Mouse (Mus musculus) forebrain, embryonic 14.5 days (tissue): ENCODE measurements around the gene Adh4. TPM values are rescaled to one million over a fixed set of nuclear protein-coding genes. Genes with fewer than 3 reads are reported as not detected.
A peak's percentile ranks its signal among the peaks of the same experiment; 100 is the strongest.

ENCODE experiments used
- ATAC-seq: fragments of 200-750 bp; cut with Nextera tagmentation; 2 replicates; pipeline ENCODE4 v1.8.0; 2017; ENCODE audit warnings: mild to moderate bottlenecking, moderate library complexity
- DNase-seq: peaks from one replicate; pipeline ENCODE4 v3.0.0-alpha.2; 2015; ENCODE audit warnings: low spot score
- H3K27ac ChIP-seq: fragments of 300-500 bp; sonication (generic); 2 replicates; pipeline ENCODE4 v1.5.1; 2014; ENCODE audit warnings: low read depth, mild to moderate bottlenecking, control low read depth, low read length, moderate library complexity
- H3K27me3 ChIP-seq: fragments of 300-500 bp; sonication (generic); replicated peaks from 2 replicates; pipeline ENCODE4 v1.6.1; 2014; ENCODE audit warnings: low read length, control low read depth, mixed read lengths; ENCODE audit not compliant: control insufficient read depth, insufficient read depth
- H3K36me3 ChIP-seq: fragments of 300-500 bp; sonication (generic); 2 replicates; pipeline ENCODE4 v1.6.1; 2014; ENCODE audit warnings: low read length, control low read depth; ENCODE audit not compliant: control insufficient read depth, insufficient read depth
- H3K4me1 ChIP-seq: fragments of 300-500 bp; sonication (generic); 2 replicates; pipeline ENCODE4 v1.6.1; 2014; ENCODE audit warnings: antibody characterized with exemption, low read length, control low read depth; ENCODE audit not compliant: control insufficient read depth, insufficient read depth
- H3K4me2 ChIP-seq: fragments of 300-500 bp; sonication (generic); 2 replicates; pipeline ENCODE4 v1.6.1; 2014; ENCODE audit warnings: mild to moderate bottlenecking, control low read depth, low read length
- H3K4me3 ChIP-seq: fragments of 300-500 bp; sonication (generic); 2 replicates; pipeline ENCODE4 v1.5.1; 2014; ENCODE audit warnings: low read depth, low read length, control low read depth
- H3K9ac ChIP-seq: fragments of 300-500 bp; sonication (generic); 2 replicates; pipeline ENCODE4 v1.6.1; 2014; ENCODE audit warnings: mild to moderate bottlenecking, low read length, control low read depth, moderate library complexity
- H3K9me3 ChIP-seq: fragments of 300-500 bp; sonication (generic); replicated peaks from 2 replicates; pipeline ENCODE4 v1.6.1; 2016; ENCODE audit warnings: low read length, control low read depth, mixed read lengths; ENCODE audit not compliant: control insufficient read depth
- WGBS: fragments of 180-500 bp; shearing (Covaris S2); extraction: QIAGEN DNeasy Blood & Tissue Kit; methylation state at CpG from one replicate; pipeline ENCODE4 v1.1.7; 2014; 5-methylcytosine and 5-hydroxymethylcytosine counted together
- polyA plus RNA-seq: library from polyadenylated mRNA; unstranded; fragments of >200 nt; fragmentation: Nextera tagmentation; extraction: Ambion mirVana; gene quantifications from 2 replicates; pipeline ENCODE4 v1.2.1, GENCODE M21; 2014

The Adh4 gene
- polyA plus RNA-seq, 1 experiment from 2014 or later, result not detected

- no peaks in the 10 kb centered on the region for H3K4me1 ChIP-seq
- H3K4me2 ChIP-seq, result no peak overlapping the region
- no peak overlapping the region for H3K9ac ChIP-seq
- H3K27ac ChIP-seq, result no peak overlapping the region
- H3K27me3 ChIP-seq, result no peaks in the 10 kb centered on the region
- ATAC-seq (no peak), DNase-seq (no peak)
- H3K36me3 ChIP-seq, result no peaks in the 10 kb centered on the region
- 89% methylated on average over 6 of the region's 6 CpGs for WGBS
- no peak overlapping the region for H3K4me3 ChIP-seq
- no peaks in the 10 kb centered on the region for H3K9me3 ChIP-seq
These were observed 15.2 kb downstream of the Adh4 start for GRCm38 (mm10) chr3:138430360-138430976.

GRCm38 (mm10) chr3:138431835-138432234 is 16.6 kb downstream of the Adh4 start:
- Histone ChIP-seq H3K4me3 (no peak overlapping the region), H3K27me3 (no peaks in the 10 kb centered on the region), H3K9me3 (no peaks in the 10 kb centered on the region), H3K27ac (no peak overlapping the region), H3K4me1 (no peaks in the 10 kb centered on the region), H3K4me2 (no peak overlapping the region), H3K36me3 (no peaks in the 10 kb centered on the region), H3K9ac (no peak overlapping the region)
- peak; percentile 83 for DNase-seq
- 50% methylated on average over 2 of the region's 2 CpGs for WGBS
- peak; percentile 63 for ATAC-seq

- ATAC-seq (no peak), DNase-seq (no peak)
- H3K27me3 ChIP-seq, result no peaks in the 10 kb centered on the region
- no peak overlapping the region for H3K9ac ChIP-seq
- no peak overlapping the region for H3K4me3 ChIP-seq
- peaks cover 4% of the 10 kb centered on the region; the same call in 1 of the 2 replicates for H3K4me1 ChIP-seq
- H3K27ac ChIP-seq, result no peak overlapping the region
- 81% methylated on average over 3 of the region's 3 CpGs for WGBS
- H3K9me3 ChIP-seq, result no peaks in the 10 kb centered on the region
- H3K4me2 ChIP-seq, result no peak overlapping the region
- H3K36me3 ChIP-seq, result no peaks in the 10 kb centered on the region
These were observed 23.4 kb downstream of the Adh4 start for GRCm38 (mm10) chr3:138438716-138439115.

- peak overlapping the region; percentile 71 for H3K9ac ChIP-seq
- H3K36me3 ChIP-seq, result peaks cover 22% of the 10 kb centered on the region
- peaks cover 10% of the 10 kb centered on the region; the same call in 1 of the 2 replicates for H3K4me1 ChIP-seq
- H3K27ac ChIP-seq, result peak overlapping the region; percentile 48; the same call in 1 of the 2 replicates
- ATAC-seq, result peak; percentile 0; the same call in 1 of the 2 replicates
- H3K9me3 ChIP-seq, result no peaks in the 10 kb centered on the region
- DNase-seq, result no peak
- peak overlapping the region; percentile 83 for H3K4me3 ChIP-seq
- peak overlapping the region; percentile 85 for H3K4me2 ChIP-seq
- no peaks in the 10 kb centered on the region for H3K27me3 ChIP-seq
- WGBS, result 2% methylated on average over 9 of the region's 9 CpGs
These were observed 26.9 kb downstream of the Adh4 start for GRCm38 (mm10) chr3:138442203-138442602.

- DNase-seq, result peak; percentile 95
- peak within 1 kb of the TSS; percentile 85 for H3K4me2 ChIP-seq
- ATAC-seq, result peak; percentile 99
- peaks cover 28% of the 10 kb centered on the region for H3K36me3 ChIP-seq
- peaks cover 10% of the 10 kb centered on the region; the same call in 1 of the 2 replicates for H3K4me1 ChIP-seq
- peak within 1 kb of the TSS; percentile 87 for H3K9ac ChIP-seq
- H3K27me3 ChIP-seq, result no peaks in the 10 kb centered on the region
- H3K4me3 ChIP-seq, result peak within 1 kb of the TSS; percentile 83
- no peaks in the 10 kb centered on the region for H3K9me3 ChIP-seq
- under 1% methylated on average over 80 of the region's 86 CpGs for whole genome bisulfite sequencing
- peak within 1 kb of the TSS; percentile 77 for H3K27ac ChIP-seq
These were observed 27.6 kb downstream of the Adh4 start, which contains the start of gene Adh5 for GRCm38 (mm10) chr3:138442612-138443464. Adh5 (plus strand) TSS chr3:138443093.

GRCm38 (mm10) chr3:138443465-138443771 is 28.2 kb downstream of the Adh4 start:
- DNase-seq (no peak), ATAC-seq (0 out of 2 replicates have a peak, but pooled peaks have one; percentile 0)
- WGBS, result 4% methylated on average over 9 of the region's 9 CpGs
- peak overlapping the region; percentile 87 for H3K9ac ChIP-seq
- no peaks in the 10 kb centered on the region for H3K9me3 ChIP-seq
- H3K36me3 ChIP-seq, result peaks cover 34% of the 10 kb centered on the region
- peaks cover 10% of the 10 kb centered on the region; the same call in 1 of the 2 replicates for H3K4me1 ChIP-seq
- H3K4me2 ChIP-seq, result peak overlapping the region; percentile 85
- peak overlapping the region; percentile 83 for H3K4me3 ChIP-seq
- H3K27me3 ChIP-seq, result no peaks in the 10 kb centered on the region
- H3K27ac ChIP-seq, result peak overlapping the region; percentile 77

- no peaks in the 10 kb centered on the region for H3K27me3 ChIP-seq
- no peak overlapping the region for H3K9ac ChIP-seq
- H3K9me3 ChIP-seq, result no peaks in the 10 kb centered on the region
- 87% methylated on average over 12 of the region's 12 CpGs for WGBS
- DNase-seq, result no peak
- H3K4me1 ChIP-seq, result peaks cover 6% of the 10 kb centered on the region; the same call in 1 of the 2 replicates
- no peak overlapping the region for H3K4me2 ChIP-seq
- H3K27ac ChIP-seq, result no peak overlapping the region
- no peak overlapping the region for H3K4me3 ChIP-seq
- no peak for ATAC-seq
- peaks cover 78% of the 10 kb centered on the region for H3K36me3 ChIP-seq
These were observed 33.0 kb downstream of the Adh4 start for GRCm38 (mm10) chr3:138448077-138448860.

- Histone ChIP-seq H3K27me3 (no peaks in the 10 kb centered on the region), H3K27ac (no peak overlapping the region), H3K4me1 (no peaks in the 10 kb centered on the region), H3K9ac (no peak overlapping the region), H3K4me2 (no peak overlapping the region), H3K36me3 (peaks cover 93% of the 10 kb centered on the region), H3K4me3 (no peak overlapping the region), H3K9me3 (no peaks in the 10 kb centered on the region)
- DNase-seq (no peak), ATAC-seq (no peak)
- 92% methylated on average over 10 of the region's 10 CpGs for WGBS
These were observed 36.9 kb downstream of the Adh4 start for GRCm38 (mm10) chr3:138452169-138452568.
